Mouse (Mus musculus): Measurements from ENCODE around the gene Pcyox1. TPM values are rescaled to one million over a fixed set of nuclear protein-coding genes. Genes with fewer than 3 reads are reported as not detected.

Pcyox1 gene
- polyA plus RNA-seq, 1 experiment from 2014 or later = 119 TPM

- 38% methylated on average over 25 of the region's 25 CpGs for WGBS
- peaks cover 16% of the 10 kb centered on the region for H3K4me1 ChIP-seq (ENCODE audit: control insufficient read depth, insufficient read depth, low read length)
- ATAC-seq (ENCODE audit: insufficient read depth, low FRiP score) = peak; percentile 15; the same call in 1 of the 2 replicates
Measured at GRCm38 (mm10) chr6:86366125-86366852, 30.7 kb downstream of the Pcyox1 start.

GRCm38 (mm10) chr6:86365371-86366124 is 31.4 kb downstream of the Pcyox1 start, which contains the start of gene Fam136a:
TSS of gene Fam136a (plus strand) at chr6:86365646.
- peak within 1 kb of the TSS; percentile 90 for H3K27ac ChIP-seq (ENCODE audit: low read length)
- under 1% methylated on average over 76 of the region's 76 CpGs for WGBS
- H3K9ac ChIP-seq (ENCODE audit: low read length) = peak within 1 kb of the TSS; percentile 82
- H3K9me3 ChIP-seq (replicated peaks; ENCODE audit: control insufficient read depth, low read length) = no peaks in the 10 kb centered on the region
- no peaks in the 10 kb centered on the region for H3K36me3 ChIP-seq (ENCODE audit: control insufficient read depth, insufficient read depth, low read length)
- H3K4me3 ChIP-seq (replicated peaks; ENCODE audit: low read length) = peak within 1 kb of the TSS; percentile 72
- peak; percentile 97 for ATAC-seq (ENCODE audit: insufficient read depth, low FRiP score)
- no peaks in the 10 kb centered on the region for H3K27me3 ChIP-seq (ENCODE audit: control insufficient read depth, insufficient read depth, low read length)
- peak within 1 kb of the TSS; percentile 99 for H3K4me2 ChIP-seq (ENCODE audit: low read depth, low read length)
- peaks cover 11% of the 10 kb centered on the region for H3K4me1 ChIP-seq (ENCODE audit: control insufficient read depth, insufficient read depth, low read length)

More at GRCm38 (mm10) chr6:86366125-86366852, 30.7 kb downstream of the Pcyox1 start:
- Histone ChIP-seq H3K36me3 (ENCODE audit: control insufficient read depth, insufficient read depth, low read length) (no peaks in the 10 kb centered on the region), H3K27me3 (ENCODE audit: control insufficient read depth, insufficient read depth, low read length) (no peaks in the 10 kb centered on the region), H3K9ac (ENCODE audit: low read length) (peak overlapping the region; percentile 82), H3K4me2 (ENCODE audit: low read depth, low read length) (peak overlapping the region; percentile 99), H3K27ac (ENCODE audit: low read length) (peak overlapping the region; percentile 90), H3K9me3 (replicated peaks; ENCODE audit: control insufficient read depth, low read length) (no peaks in the 10 kb centered on the region), H3K4me3 (replicated peaks; ENCODE audit: low read length) (peak overlapping the region; percentile 72)

GRCm38 (mm10) chr6:86364442-86365141 is 32.4 kb downstream of the Pcyox1 start:
- H3K9ac ChIP-seq (ENCODE audit: low read length) = peak overlapping the region; percentile 82
- peak overlapping the region; percentile 99 for H3K4me2 ChIP-seq (ENCODE audit: low read depth, low read length)
- H3K27ac ChIP-seq (ENCODE audit: low read length) = peak overlapping the region; percentile 14; the same call in 1 of the 2 replicates
- H3K9me3 ChIP-seq (replicated peaks; ENCODE audit: control insufficient read depth, low read length) = no peaks in the 10 kb centered on the region
- H3K4me1 ChIP-seq (ENCODE audit: control insufficient read depth, insufficient read depth, low read length) = peaks cover 9% of the 10 kb centered on the region
- peak overlapping the region; percentile 72 for H3K4me3 ChIP-seq (replicated peaks; ENCODE audit: low read length)
- ATAC-seq (ENCODE audit: insufficient read depth, low FRiP score) = 0 out of 2 replicates have a peak, but pooled peaks have one; percentile 6
- no peaks in the 10 kb centered on the region for H3K36me3 ChIP-seq (ENCODE audit: control insufficient read depth, insufficient read depth, low read length)
- 2% methylated on average over 17 of the region's 17 CpGs for WGBS
- no peaks in the 10 kb centered on the region for H3K27me3 ChIP-seq (ENCODE audit: control insufficient read depth, insufficient read depth, low read length)

GRCm38 (mm10) chr6:86361373-86361772 is 35.6 kb downstream of the Pcyox1 start:
- ATAC-seq (ENCODE audit: insufficient read depth, low FRiP score) = no peak
- H3K4me3 ChIP-seq (replicated peaks; ENCODE audit: low read length) = no peak overlapping the region
- H3K27me3 ChIP-seq (ENCODE audit: control insufficient read depth, insufficient read depth, low read length) = no peaks in the 10 kb centered on the region
- H3K36me3 ChIP-seq (ENCODE audit: control insufficient read depth, insufficient read depth, low read length) = no peaks in the 10 kb centered on the region
- no peak overlapping the region for H3K4me2 ChIP-seq (ENCODE audit: low read depth, low read length)
- H3K9me3 ChIP-seq (replicated peaks; ENCODE audit: control insufficient read depth, low read length) = no peaks in the 10 kb centered on the region
- H3K4me1 ChIP-seq (ENCODE audit: control insufficient read depth, insufficient read depth, low read length) = peaks cover 4% of the 10 kb centered on the region
- no peak overlapping the region for H3K27ac ChIP-seq (ENCODE audit: low read length)
- WGBS = 86% methylated on average over 7 of the region's 7 CpGs
- no peak overlapping the region for H3K9ac ChIP-seq (ENCODE audit: low read length)

- H3K9ac ChIP-seq (ENCODE audit: low read length) = no peak overlapping the region
- no peak overlapping the region for H3K4me3 ChIP-seq (replicated peaks; ENCODE audit: low read length)
- no peaks in the 10 kb centered on the region for H3K27me3 ChIP-seq (ENCODE audit: control insufficient read depth, insufficient read depth, low read length)
- WGBS = 63% methylated on average over 7 of the region's 7 CpGs
- H3K9me3 ChIP-seq (replicated peaks; ENCODE audit: control insufficient read depth, low read length) = no peaks in the 10 kb centered on the region
- no peak overlapping the region for H3K27ac ChIP-seq (ENCODE audit: low read length)
- no peaks in the 10 kb centered on the region for H3K36me3 ChIP-seq (ENCODE audit: control insufficient read depth, insufficient read depth, low read length)
- no peaks in the 10 kb centered on the region for H3K4me1 ChIP-seq (ENCODE audit: control insufficient read depth, insufficient read depth, low read length)
- ATAC-seq (ENCODE audit: insufficient read depth, low FRiP score) = no peak
- H3K4me2 ChIP-seq (ENCODE audit: low read depth, low read length) = no peak overlapping the region
Measured at GRCm38 (mm10) chr6:86360691-86361090, 36.3 kb downstream of the Pcyox1 start.

GRCm38 (mm10) chr6:86356956-86357355 is 40.0 kb downstream of the Pcyox1 start:
- H3K9ac ChIP-seq (ENCODE audit: low read length) = no peak overlapping the region
- ATAC-seq (ENCODE audit: insufficient read depth, low FRiP score) = no peak
- H3K36me3 ChIP-seq (ENCODE audit: control insufficient read depth, insufficient read depth, low read length) = no peaks in the 10 kb centered on the region
- WGBS = 70% methylated on average over 9 of the region's 9 CpGs
- H3K4me2 ChIP-seq (ENCODE audit: low read depth, low read length) = no peak overlapping the region
- H3K4me1 ChIP-seq (ENCODE audit: control insufficient read depth, insufficient read depth, low read length) = no peaks in the 10 kb centered on the region
- H3K27ac ChIP-seq (ENCODE audit: low read length) = no peak overlapping the region
- H3K9me3 ChIP-seq (replicated peaks; ENCODE audit: control insufficient read depth, low read length) = no peaks in the 10 kb centered on the region
- no peak overlapping the region for H3K4me3 ChIP-seq (replicated peaks; ENCODE audit: low read length)
- no peaks in the 10 kb centered on the region for H3K27me3 ChIP-seq (ENCODE audit: control insufficient read depth, insufficient read depth, low read length)

GRCm38 (mm10) chr6:86354948-86355347 is 42.0 kb downstream of the Pcyox1 start:
- Histone ChIP-seq H3K9me3 (replicated peaks; ENCODE audit: control insufficient read depth, low read length) (no peaks in the 10 kb centered on the region), H3K36me3 (ENCODE audit: control insufficient read depth, insufficient read depth, low read length) (no peaks in the 10 kb centered on the region), H3K4me2 (ENCODE audit: low read depth, low read length) (no peak overlapping the region), H3K4me1 (ENCODE audit: control insufficient read depth, insufficient read depth, low read length) (no peaks in the 10 kb centered on the region), H3K9ac (ENCODE audit: low read length) (no peak overlapping the region), H3K27me3 (ENCODE audit: control insufficient read depth, insufficient read depth, low read length) (no peaks in the 10 kb centered on the region), H3K27ac (ENCODE audit: low read length) (no peak overlapping the region), H3K4me3 (replicated peaks; ENCODE audit: low read length) (no peak overlapping the region)
- no peak for ATAC-seq (ENCODE audit: insufficient read depth, low FRiP score)
- WGBS = 64% methylated on average over 3 of the region's 3 CpGs

- H3K9me3 ChIP-seq (replicated peaks; ENCODE audit: control insufficient read depth, low read length) = no peaks in the 10 kb centered on the region
- no peak overlapping the region for H3K4me3 ChIP-seq (replicated peaks; ENCODE audit: low read length)
- no peak overlapping the region for H3K9ac ChIP-seq (ENCODE audit: low read length)
- no peaks in the 10 kb centered on the region for H3K27me3 ChIP-seq (ENCODE audit: control insufficient read depth, insufficient read depth, low read length)
- ATAC-seq (ENCODE audit: insufficient read depth, low FRiP score) = no peak
- no peak overlapping the region for H3K4me2 ChIP-seq (ENCODE audit: low read depth, low read length)
- 60% methylated on average over 7 of the region's 7 CpGs for whole genome bisulfite sequencing
- H3K27ac ChIP-seq (ENCODE audit: low read length) = no peak overlapping the region
- H3K4me1 ChIP-seq (ENCODE audit: control insufficient read depth, insufficient read depth, low read length) = no peaks in the 10 kb centered on the region
- H3K36me3 ChIP-seq (ENCODE audit: control insufficient read depth, insufficient read depth, low read length) = no peaks in the 10 kb centered on the region
Measured at GRCm38 (mm10) chr6:86349257-86349656, 47.7 kb downstream of the Pcyox1 start.

Data from stomach, embryonic 16.5 days (tissue).